Mouse (Mus musculus): ENCODE measurements around the gene Gm2a.

DNA sequence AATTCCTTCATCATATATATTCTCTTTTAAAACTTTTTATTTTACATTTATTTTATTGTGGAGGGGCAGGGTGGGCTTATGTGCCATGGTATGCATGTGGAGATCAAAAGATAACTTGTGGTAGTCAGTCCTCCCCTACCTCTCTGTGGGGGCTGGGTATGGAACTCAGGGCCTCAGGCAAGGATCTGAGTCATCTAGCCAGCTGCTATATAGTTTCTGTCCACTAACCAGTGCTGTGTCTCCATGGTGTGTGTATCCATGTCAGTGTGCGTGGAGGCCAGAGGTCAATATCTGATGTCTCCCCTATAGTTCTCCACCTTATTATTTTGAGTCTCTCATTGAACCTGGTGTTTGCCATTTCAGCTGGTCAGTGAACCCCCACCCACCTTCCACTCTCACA, 36.5 kb downstream of the Gm2a start:
- TF ChIP-seq CTCF (IDR thresholded peaks at IDR 0.05; ENCODE audit: low read depth) (no peak), EP300 (IDR thresholded peaks at IDR 0.05; ENCODE audit: low read depth) (no peak)
